Mouse (Mus musculus): ENCODE measurements around the gene Glis3.

The Glis3 gene

DNA sequence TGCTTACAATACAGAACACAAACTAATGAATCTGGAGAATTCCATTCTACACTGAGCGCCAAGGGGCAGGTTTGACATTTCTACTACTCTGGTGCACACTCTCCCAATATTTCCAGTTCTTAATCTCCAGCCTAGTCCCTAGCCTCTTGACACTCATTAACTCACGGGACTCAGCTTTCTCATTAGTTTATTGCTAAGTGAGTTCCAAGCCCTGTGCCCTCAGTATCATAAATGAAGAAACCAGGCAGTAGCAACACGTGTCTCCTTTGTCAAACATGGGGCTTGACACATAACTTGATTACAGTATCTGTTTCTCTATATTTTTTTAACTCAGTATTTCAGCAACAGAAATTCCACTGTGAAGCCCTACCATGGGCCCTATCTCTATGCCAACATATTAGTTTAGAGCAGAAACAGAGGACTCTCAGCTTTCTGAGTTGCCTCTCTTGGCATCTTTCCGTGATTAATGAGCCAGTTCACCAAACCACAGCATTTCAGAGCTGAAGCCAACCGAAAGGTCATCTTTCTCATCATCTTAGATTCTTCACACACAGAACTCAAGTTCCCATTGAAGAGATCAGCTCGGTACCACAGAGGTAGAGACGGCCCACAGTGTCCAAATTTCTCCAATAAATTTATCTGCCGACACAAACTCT is 186.1 kb downstream of the Glis3 start:
- DNase-seq (ENCODE audit: low read depth, low spot score), result no peak

DNA sequence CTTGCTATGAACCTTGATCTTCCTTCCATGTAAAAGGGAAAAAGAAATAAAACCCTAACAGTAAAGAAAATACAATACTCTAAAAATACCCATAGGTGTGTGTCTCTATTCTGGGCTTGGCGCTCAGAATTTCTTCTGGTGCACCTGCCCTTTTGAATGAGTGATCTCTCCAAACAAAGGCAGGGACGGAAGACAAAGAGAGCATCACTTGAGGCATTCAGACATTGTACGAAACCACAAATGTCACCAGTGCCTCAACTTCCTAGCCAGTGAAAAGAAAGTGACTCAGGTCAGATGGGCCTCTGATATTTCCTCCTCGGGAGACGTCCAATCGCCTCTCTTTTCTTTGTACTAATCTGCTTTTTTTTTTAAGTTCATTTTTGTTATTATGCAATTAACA is 201.8 kb downstream of the Glis3 start:
- no peak for DNase-seq (ENCODE audit: low read depth, low spot score)

DNA sequence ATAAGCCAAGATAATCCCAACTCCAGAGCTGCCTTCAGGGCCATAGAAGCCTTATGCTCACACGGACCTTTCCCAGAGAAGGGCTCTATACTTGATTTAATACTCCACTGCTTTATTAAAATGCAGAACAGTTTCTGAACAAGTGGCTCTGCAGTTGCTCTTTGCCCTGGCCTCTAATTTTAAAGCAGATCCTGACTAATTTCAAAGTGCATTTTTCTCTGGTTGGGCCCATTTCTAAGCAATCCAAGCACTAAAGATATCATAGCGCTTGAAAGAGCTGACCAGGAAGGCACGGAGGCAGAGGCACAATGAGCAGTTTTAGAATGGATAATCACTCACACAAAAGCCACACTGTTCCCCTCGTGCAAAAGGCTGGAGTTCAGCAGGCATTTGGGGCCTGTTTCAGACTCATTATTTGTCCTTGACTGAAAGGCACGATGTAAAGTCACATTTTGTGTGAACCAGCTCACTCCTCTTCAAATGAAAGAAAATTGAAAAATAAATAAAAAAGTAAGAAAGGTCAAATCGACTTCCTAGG is 202.5 kb downstream of the Glis3 start:
- peak; percentile 22 for DNase-seq (ENCODE audit: low read depth, low spot score)

DNA sequence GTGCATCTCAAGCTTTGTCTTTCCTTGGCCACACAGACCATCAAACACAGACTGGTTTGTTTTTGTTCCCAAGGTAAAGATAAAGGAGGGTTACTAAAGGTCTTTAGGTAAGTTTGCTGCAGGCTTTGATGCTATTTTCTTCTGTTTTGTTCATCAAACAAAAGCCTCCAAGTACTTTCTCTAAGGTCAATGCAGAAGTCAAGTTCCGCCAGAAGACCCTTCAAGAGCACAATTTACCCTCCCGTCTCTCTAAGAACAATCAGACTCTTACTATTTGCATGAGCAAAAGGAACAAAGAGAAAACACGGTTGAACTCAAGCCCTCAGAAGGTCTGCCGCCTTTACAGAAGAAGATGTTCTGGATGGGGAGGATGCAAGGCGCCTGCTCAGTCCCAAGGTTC is 206.3 kb downstream of the Glis3 start:
- no peak for DNase-seq (ENCODE audit: low read depth, low spot score)

DNA sequence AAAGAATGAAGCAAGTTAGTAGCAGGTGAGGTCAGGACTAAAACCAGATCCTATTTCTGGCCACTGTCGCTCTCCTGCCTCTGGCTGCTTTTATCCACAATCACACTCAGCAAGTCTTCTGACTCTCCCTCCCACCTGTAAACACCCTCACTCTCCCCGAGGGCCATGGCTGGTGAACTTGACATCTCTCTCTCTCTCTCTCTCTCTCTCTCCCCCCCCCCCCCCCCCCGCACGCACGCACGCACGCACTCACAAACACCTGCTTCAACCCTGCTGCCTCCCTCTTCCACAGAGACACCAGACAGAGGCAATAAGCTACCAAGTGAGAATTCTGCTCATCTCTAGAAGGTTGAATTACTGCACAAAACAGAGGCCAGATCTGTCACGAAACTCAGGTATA is 208.7 kb downstream of the Glis3 start:
- no peak for DNase-seq (ENCODE audit: low read depth, low spot score)

DNA sequence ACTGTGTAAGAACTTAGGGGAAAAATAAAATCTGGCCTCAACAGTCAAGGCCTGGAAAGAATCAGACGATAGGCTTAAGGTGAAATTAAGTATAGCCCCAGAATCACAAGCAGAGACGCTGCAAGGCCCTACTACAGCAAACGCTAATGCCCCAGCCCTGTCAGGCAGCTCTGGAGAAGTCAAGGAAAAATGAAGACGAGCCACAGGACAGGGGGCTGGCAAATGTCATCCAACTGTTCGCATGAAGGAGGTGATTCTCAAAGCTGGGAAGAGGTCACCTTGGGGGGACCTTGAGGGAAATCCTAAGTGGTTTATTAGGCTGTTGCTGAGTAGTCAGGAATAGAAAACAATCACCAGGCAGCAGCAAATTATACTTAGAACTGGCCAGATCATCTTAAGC is 214.1 kb downstream of the Glis3 start:
- no peak for DNase-seq (ENCODE audit: low read depth, low spot score)

DNA sequence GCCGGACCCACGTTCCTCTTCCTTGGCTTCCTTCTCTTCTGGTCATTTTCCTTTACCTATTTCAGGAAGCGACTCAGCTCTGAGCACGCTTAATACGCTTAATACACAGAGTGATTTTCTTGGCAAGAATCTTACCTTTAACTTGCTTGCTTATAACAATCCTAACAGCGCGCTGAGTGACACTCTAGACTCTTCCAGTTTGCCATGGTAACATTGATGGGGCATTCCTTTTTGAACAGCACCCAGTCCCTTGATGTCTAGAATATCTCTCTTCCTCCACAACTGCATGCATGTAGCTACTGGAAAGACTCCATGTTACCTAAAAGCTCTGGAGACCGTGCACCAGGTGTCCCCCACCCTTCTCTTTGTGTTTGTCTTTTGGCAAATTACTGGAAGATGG is 225.5 kb downstream of the Glis3 start:
- no peak for DNase-seq (ENCODE audit: low read depth, low spot score)

DNA sequence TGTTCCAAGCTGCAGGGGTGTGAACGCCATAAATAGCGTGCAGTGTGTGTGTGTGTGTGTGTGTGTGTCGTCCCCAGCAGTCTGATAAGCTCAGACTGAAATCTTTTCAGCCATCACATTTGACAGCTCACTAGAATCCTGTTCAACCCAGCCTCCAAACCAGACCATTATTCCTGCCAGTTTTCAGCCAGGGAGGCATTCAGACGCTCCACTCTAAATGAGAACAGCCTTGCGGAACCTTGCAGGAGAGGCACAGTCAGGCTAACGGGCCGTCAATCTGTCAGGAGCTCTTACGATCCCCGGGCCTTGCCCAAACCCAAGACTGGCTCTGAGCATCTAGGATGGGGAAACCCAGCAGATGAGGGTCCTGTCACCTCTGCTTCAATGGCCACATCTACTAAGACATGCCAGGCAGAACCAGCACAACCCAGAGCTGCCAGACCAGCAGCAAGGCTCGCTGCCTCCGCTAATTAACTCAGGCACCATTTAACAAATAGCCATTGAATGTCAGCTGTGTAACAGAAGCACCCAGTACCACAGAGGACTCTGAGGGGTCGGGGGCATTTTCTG is 226.8 kb downstream of the Glis3 start:
- DNase-seq (ENCODE audit: low read depth, low spot score), result peak; percentile 35

DNA sequence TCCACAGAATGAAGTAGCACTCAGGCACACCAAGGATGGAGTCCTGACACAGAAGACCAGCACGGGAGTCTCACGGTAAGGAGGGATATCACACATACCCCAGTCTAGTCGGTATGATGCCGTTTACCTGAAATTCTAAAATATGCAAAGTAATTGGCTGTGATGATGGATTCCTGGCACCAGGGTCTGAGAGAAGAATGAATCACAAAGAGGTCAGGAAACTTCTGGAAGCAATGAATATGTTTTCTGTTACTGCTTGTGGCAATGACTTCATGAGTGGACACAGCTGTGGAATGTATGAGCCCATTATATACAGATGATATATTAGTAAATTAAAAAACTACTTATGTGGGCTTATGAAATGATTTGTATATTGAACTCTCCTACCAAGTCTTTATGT is 231.1 kb downstream of the Glis3 start:
- DNase-seq (ENCODE audit: low read depth, low spot score), result peak; percentile 13

DNA sequence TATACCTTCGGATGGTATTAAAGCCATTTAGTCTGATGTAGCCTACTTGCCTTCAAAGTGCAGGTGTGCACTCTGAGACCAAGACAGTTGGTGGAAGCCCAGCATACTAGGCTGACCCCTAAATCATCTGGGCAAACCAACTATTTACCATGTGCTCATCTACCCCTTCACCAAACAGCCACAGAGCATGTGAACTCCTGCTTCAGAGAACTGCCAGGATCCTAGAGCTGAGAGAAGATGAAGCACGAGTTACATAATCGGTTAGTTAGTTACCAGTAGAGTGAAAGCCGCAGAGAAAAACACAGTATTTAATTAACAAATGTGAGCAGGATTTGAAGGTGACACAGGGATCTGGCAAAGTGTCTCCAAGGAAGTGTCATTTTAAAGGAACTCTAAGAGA is 237.7 kb downstream of the Glis3 start:
- no peak for DNase-seq (ENCODE audit: low read depth, low spot score)

DNA sequence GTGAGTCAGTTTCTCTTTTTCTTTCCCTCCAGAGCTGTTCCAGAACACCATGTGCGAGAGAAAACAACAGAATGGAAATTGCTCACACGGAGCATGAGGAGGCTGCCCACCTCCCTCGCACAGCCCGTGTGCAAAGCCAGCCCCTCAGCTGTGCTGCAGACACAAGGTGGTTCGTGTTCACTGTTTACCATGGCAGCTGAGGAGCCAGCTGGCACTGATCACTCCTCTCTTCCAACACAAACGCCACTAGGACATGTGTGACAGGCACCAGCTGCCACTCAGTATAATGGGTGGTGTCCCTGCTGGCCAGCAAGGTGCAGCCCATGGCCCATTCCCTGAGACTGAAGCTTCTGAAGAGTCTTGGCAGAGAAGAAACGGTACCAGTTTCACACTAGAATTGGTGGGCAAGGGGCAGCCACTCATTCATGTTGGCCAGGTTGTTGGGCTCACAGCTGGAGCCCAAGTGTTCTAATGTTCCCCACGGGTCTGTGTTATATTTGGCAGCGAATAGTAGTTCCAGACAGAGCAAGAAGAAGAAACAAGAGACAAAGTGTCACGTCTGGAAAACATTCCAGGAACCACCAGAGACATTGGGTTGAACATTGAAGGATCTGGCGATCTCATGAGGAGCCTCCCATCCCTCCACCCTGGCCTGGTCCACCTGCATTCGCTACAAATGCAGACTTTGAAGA is 243.3 kb downstream of the Glis3 start:
- DNase-seq (ENCODE audit: low read depth, low spot score), result no peak

DNA sequence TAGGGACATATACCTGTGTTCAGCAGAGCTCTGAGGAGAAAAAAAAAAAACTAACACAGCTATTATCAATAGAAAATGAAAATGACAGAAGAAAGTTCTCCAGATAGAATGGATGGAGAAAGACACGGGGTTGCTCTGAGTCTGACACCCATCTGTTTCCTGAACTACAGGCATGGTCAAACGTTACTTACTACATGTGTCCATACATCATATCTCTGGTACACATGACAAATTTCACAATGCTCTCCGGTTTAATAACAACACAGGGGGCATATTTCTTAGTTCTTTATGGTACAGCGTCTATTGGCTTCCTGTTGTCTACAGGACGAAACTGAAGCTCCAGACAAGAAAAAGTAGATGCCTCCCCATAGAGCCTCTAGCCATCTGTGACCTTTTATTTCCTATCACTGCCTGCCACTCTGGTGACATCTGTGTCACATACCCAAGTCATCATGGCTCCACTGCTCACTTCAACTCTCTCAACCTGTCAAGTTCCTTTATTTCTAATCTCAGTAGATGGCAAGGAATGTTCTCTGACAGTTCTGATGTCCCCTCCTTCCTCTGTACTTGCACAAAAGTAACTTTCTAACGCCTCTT is 251.6 kb downstream of the Glis3 start:
- no peak for DNase-seq (ENCODE audit: low read depth, low spot score)

DNA sequence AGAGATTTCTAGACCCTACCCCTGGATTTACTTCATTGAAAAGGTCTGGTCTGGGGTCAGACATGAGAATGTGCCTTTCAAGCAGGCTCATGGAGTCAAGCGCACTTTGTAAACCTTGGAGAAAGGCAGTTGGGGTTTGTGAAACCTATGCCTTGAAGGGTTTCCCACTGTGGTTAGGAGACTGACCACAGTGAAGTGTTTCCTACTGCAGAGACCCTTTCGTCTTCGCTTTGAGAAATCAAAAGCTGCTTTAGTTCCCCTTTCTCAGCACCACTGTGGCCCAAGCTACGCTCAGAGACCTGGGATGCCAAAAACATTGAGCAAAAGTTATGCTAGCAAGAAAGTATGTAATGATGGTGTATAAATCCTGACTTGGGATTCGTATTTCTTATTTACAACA is 255.7 kb downstream of the Glis3 start:
- no peak for DNase-seq (ENCODE audit: low read depth, low spot score)

DNA sequence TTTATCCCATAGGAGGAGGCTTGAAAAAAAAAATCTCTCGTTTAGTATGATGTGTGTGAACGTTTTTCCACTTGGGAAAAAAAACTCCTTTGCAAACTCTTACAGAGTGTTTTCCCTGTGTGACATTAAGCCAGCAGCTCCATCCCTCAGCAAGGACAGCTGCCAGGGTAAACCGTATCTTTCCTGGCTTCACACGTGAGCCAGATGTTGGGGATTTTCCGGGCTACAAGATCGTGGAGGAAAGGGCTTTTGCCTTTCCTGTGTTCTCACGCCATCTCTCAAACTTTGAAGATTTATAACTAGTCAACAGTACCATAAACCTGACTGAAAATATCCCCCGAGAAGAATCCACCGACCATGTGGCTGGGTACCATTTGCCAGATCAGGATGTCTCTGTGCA is 256.9 kb downstream of the Glis3 start:
- DNase-seq (ENCODE audit: low read depth, low spot score), result peak; percentile 48

DNA sequence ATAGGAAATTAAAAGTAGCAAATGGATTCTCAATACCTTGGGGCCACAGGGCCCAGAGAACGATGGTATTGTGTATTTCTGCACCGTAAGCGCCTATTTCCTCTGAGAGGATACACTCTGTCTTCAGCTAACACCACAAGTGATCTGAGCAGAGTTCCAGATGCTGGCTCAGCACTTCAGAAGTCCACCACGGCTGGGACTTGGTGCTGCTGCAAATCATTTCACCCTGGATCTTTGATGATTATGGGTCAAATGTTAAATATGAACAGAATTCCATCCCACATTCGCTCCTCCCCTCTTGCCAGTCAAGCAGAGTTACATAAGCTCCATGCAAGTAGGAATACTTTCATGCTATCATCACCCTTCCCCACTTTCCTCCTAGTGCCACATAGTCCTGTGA is 263.8 kb downstream of the Glis3 start:
- no peak for DNase-seq (ENCODE audit: low read depth, low spot score)

DNA sequence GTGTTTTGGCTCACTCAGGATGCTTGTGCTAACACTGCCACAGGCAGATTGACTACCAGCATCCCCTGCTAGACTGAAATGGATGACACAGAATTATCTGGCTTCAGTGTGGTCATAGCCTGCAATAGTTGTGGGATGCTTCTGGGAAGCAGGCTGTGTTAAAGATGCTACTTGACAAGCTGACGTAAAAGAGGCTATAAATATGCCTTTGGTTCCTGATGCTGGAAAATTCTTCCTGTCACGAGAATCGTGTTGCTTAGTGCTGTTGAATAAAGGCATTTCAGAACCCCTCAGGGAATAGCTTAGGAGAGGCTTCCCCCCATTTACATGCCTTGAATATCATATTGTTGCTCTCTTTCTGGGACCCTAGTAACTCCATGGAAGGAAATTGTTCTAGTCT is 271.1 kb downstream of the Glis3 start:
- DNase-seq (ENCODE audit: low read depth, low spot score), result no peak

DNA sequence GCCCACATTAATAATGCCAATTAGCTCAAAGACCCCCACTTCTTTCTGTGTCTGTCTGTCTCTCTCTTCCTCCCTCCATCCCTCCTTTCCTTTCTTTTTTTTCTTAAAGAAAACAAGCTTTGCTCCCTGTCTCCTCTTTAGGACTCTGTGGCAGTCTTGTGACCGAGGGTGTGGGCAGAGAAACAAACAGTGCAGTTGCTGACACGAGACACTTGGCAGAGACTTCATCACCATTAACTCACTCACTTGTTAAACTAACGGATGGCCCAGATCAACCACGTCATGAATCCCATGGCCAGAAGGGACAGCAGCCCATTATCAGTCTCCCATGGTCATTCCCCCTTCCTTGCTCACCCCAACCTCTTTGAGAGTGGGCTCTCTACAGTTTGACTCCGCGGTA is 276.9 kb downstream of the Glis3 start:
- DNase-seq (ENCODE audit: low read depth, low spot score), result no peak

DNA sequence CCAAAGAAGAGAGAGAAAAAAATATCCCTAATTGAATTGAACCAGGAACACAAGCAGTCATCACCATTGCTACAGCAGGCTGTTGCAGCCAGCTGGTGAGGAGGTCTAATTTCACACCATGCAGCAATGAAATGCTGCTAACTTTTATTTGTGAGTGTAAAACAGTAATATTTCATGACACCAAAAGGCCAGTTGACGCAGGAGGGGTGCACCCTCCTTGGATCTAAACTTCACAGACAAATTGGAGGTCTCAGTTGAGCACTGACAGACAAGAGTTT is 284.4 kb downstream of the Glis3 start:
- DNase-seq (ENCODE audit: low read depth, low spot score), result peak; percentile 15

DNA sequence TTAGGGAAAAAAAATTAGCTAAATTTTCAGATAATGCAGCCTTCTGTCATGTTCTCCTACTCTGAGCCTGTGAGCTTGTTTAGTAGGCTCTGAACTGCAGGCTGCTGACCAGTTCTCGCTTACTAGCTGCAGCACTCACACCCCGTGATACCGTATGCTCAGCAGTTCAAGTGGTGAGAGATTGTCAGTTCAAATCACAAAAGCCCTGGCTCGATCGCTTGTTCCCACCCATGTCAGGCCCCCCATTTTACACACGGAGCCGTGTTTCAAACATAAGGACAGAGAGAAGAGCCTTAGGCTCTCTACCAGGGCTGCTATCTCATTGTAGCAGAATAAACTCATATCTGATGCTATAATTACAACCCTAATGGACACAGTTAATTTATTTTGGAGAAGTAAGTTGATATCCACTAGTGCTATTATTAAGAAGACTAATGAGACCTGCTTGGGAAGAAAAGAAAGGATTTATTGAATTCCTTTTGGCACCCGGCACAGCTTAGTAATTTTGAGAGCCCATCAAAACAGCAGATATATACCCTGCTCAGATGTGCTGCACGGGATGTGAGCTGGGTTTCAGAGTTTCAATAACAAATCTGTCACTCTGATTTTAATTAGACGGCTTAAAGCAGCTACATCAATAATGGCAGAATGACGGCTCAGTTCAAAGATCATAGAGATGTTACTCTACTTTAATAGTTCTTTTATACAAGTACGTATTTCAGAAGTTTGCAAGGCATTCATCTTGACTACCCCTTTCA is 284.9 kb downstream of the Glis3 start:
- DNase-seq (ENCODE audit: low read depth, low spot score), result peak; percentile 43

DNA sequence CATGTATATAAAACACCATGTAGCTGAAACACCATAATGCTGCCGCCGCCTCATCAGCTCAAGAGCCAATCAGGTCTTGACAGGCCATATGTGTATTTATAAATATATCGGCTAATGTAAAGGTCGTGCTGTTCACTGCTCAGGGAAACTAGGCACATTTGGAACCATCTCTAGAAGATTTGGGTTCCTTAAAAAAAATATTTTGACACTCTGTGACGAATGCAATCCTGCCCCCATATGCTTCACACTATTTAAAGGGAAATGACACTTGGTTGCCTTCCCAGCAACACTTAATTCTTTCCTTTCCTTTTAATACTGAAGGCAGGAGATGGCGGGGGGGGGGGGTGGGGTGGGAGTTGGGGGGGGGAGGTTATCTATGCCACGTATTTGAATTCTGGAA is 286.1 kb downstream of the Glis3 start:
- DNase-seq (ENCODE audit: low read depth, low spot score), result no peak

DNA sequence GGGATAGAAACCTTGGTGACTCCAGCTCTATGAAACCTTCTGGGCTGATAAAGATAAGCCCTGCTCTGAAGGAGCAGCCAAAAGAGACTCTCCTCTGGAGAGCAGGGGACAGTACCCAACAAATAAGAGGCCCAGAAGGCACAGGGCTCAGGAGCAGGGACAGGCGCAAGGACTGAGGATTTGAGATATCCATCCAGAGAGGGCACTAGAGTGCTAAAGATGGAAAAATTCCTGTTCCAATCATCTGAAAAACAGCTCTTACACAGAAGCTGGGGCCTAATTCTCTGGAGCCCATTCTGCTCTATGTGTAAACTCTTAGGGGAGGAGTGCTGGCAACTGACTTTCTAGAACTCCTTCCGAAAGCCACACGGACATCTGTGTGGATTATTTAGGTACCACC is 287.0 kb downstream of the Glis3 start:
- no peak for DNase-seq (ENCODE audit: low read depth, low spot score)

DNA sequence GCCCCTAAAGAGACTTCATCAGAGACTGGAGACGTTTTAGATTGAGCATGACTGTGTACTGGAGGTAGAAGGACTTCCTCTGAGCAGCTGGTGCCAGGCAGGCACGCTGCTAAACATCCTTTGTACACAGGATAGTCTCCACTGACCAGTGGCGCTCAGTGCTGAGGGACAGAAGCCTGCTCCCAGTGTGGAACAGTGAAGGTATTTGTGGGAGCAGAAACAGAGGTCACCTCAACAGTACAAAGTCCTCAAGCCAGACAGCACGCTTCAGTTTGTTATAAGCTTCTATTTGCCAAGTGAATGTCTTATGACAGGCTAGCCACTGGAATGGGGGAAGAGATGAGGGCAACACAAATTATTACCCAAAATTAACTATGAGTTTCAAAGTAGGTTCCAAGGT is 289.0 kb downstream of the Glis3 start:
- DNase-seq (ENCODE audit: low read depth, low spot score), result no peak

All from mesoderm, embryonic 11.5 days (tissue).